In genomic region chr6:120324295-120324927, GRCm38 (mm10) we compare ENCODE assay signal across 10 mouse cellular contexts. TPM values are rescaled to one million over a fixed set of nuclear protein-coding genes. Genes with fewer than 3 reads are reported as not detected.
DNase-seq lines count a peak whose midpoint lies in the region; ATAC-seq and TF ChIP-seq lines count a peak whose summit lies in the region.
"Had no signal": no experiment of that assay in that cellular context is flagged by ENCODE, and none has a peak within 500 bp of the region (broad histone marks: within the 10 kb centered on the region; RNA-seq: fewer than 3 reads in every experiment).

No protein-coding gene starts in this region.

- WGBS in liver, embryonic 12.5 days (ENCODE audit: insufficient replicate concordance), result 29% methylated on average over 6 of the region's 6 CpGs
- 33% methylated on average over 6 of the region's 6 CpGs for WGBS in hindbrain, embryonic 15.5 days

- intact Hi-C loops in left cerebral cortex, postnatal 10 days (cut with DNase I), result loop anchor here (10.0 kb wide), 1 partner anchor 840 kb away; no protein-coding TSS in a partner anchor

- H3K4me2 ChIP-seq in liver, embryonic 12.5 days, result no peak overlapping the region
- H3K4me2 ChIP-seq in hindbrain, embryonic 15.5 days, result no peak overlapping the region

- no peaks in the 10 kb centered on the region for H3K27me3 ChIP-seq in liver, embryonic 12.5 days (replicated peaks)
- H3K27me3 ChIP-seq in hindbrain, embryonic 15.5 days, result no peaks in the 10 kb centered on the region

- no peak overlapping the region for H3K4me3 ChIP-seq in liver, embryonic 12.5 days
- H3K4me3 ChIP-seq in embryonic fibroblast, embryonic 13.5 days (ENCODE audit: insufficient read depth, low read length), result no peak overlapping the region
- H3K4me3 ChIP-seq in hindbrain, embryonic 15.5 days, result no peak overlapping the region

- no peak overlapping the region for H3K27ac ChIP-seq in liver, embryonic 12.5 days
- H3K27ac ChIP-seq in embryonic fibroblast, embryonic 13.5 days (ENCODE audit: insufficient read depth, low read length), result no peak overlapping the region
- H3K27ac ChIP-seq in hindbrain, embryonic 15.5 days (replicated peaks), result no peak overlapping the region

- H3K9ac ChIP-seq in liver, embryonic 12.5 days, result no peak overlapping the region
- no peak overlapping the region for H3K9ac ChIP-seq in hindbrain, embryonic 15.5 days

- peak; percentile 74 for DNase-seq in liver
- DNase-seq in adrenal gland, postnatal 4 days (ENCODE audit: low spot score in 2 of 2), result peak; percentile 11 to 31
- peak; percentile 63 to 69 for DNase-seq in left cerebral cortex, postnatal 10 days (ENCODE audit: extremely low spot score in 1 of 2, low spot score in 2 of 2)
- DNase-seq in naive thymus-derived CD4-positive, alpha-beta T cell, adult 2 months (ENCODE audit: low read depth), result peak; percentile 87
- DNase-seq in telencephalon, adult 2 months (ENCODE audit: low read depth, low spot score), result peak; percentile 67

- no peaks in the 10 kb centered on the region for H3K4me1 ChIP-seq in liver, embryonic 12.5 days
- no peaks in the 10 kb centered on the region for H3K4me1 ChIP-seq in embryonic fibroblast, embryonic 13.5 days (ENCODE audit: control insufficient read depth, insufficient read depth, low read length)
- no peaks in the 10 kb centered on the region for H3K4me1 ChIP-seq in hindbrain, embryonic 15.5 days (replicated peaks)

- no peak for ATAC-seq in liver, embryonic 12.5 days
- ATAC-seq in hindbrain, embryonic 15.5 days (ENCODE audit: low FRiP score, low read depth), result peak; percentile 68; the same call in 1 of the 2 replicates

- peak; percentile 75; the same call in 1 of the 2 replicates for TF ChIP-seq CTCF in embryonic fibroblast, embryonic 13.5 days (IDR thresholded peaks at IDR 0.05; ENCODE audit: borderline replicate concordance, insufficient read depth, low read length)

- peaks cover 43% of the 10 kb centered on the region for H3K36me3 ChIP-seq in liver, embryonic 12.5 days
- H3K36me3 ChIP-seq in hindbrain, embryonic 15.5 days, result 0 out of 2 replicates have a peak, but pooled peaks cover 10% of the 10 kb centered on the region

- TF ChIP-seq POLR2A in embryonic fibroblast, embryonic 13.5 days (IDR thresholded peaks at IDR 0.05; ENCODE audit: low read depth, low read length), result no peak

- H3K9me3 ChIP-seq in liver, embryonic 12.5 days (replicated peaks), result no peaks in the 10 kb centered on the region
- H3K9me3 ChIP-seq in hindbrain, embryonic 15.5 days, result no peaks in the 10 kb centered on the region

RNA-seq across cellular contexts. Expression of gene B4galnt3, which starts 30.1 kb away (rescaled TPM):
- 0.23 and 0.25 TPM in 2 replicates for polyA plus RNA-seq in liver, embryonic 12.5 days (2016; fragmentation: Nextera tagmentation; extraction: Ambion mirVana)
- total RNA-seq in adrenal gland, postnatal 4 days (2021), result 1 to 10 TPM; 6.7 to 8.7 TPM
- polyA plus RNA-seq in embryonic fibroblast, embryonic 13.5 days (2011; ENCODE audit: insufficient read length, low read depth, missing spikeins), result not detected in 2 replicates
- polyA plus RNA-seq in hindbrain, embryonic 15.5 days (2015; fragmentation: Nextera tagmentation; extraction: Ambion mirVana), result 0.22 and 0.25 TPM in 2 replicates
- total RNA-seq in left cerebral cortex, postnatal 10 days (2021), result under 1 TPM; 0.30 to 0.32 TPM

RNA-seq across cellular contexts. Expression of gene D330020A13Rik, which starts 30.2 kb away (rescaled TPM):
- not detected in 2 replicates for polyA plus RNA-seq in liver, embryonic 12.5 days (2016; fragmentation: Nextera tagmentation; extraction: Ambion mirVana)
- total RNA-seq in adrenal gland, postnatal 4 days (2021), result under 1 TPM in 1 of 2 experiments, not detected in 1; 0.48 TPM
- not detected in 2 replicates for polyA plus RNA-seq in embryonic fibroblast, embryonic 13.5 days (2011; ENCODE audit: insufficient read length, low read depth, missing spikeins)
- 0.18 and 0.25 TPM in 2 replicates for polyA plus RNA-seq in hindbrain, embryonic 15.5 days (2015; fragmentation: Nextera tagmentation; extraction: Ambion mirVana)
- not detected for total RNA-seq in left cerebral cortex, postnatal 10 days (2021)
- polyA plus RNA-seq: gonadal fat pad, adult 2 months; stomach, embryonic 14.5 days had no signal

RNA-seq across cellular contexts. Expression of gene Kdm5a, which starts 39.5 kb away (rescaled TPM):
- polyA plus RNA-seq in liver, embryonic 12.5 days (2016; fragmentation: Nextera tagmentation; extraction: Ambion mirVana), result 33.6 and 34.8 TPM in 2 replicates
- total RNA-seq in adrenal gland, postnatal 4 days (2021), result 10 to 100 TPM; 80.0 to 84.2 TPM
- 45.3 and 51.6 TPM in 2 replicates for polyA plus RNA-seq in embryonic fibroblast, embryonic 13.5 days (2011; ENCODE audit: insufficient read length, low read depth, missing spikeins)
- 29.8 and 32.6 TPM in 2 replicates for polyA plus RNA-seq in hindbrain, embryonic 15.5 days (2015; fragmentation: Nextera tagmentation; extraction: Ambion mirVana)
- total RNA-seq in left cerebral cortex, postnatal 10 days (2021), result 10 to 100 TPM; 29.1 to 31.2 TPM

RNA-seq across cellular contexts. Expression of gene Ccdc77, which starts 39.8 kb away (rescaled TPM):
- 20.5 and 21.7 TPM in 2 replicates for polyA plus RNA-seq in liver, embryonic 12.5 days (2016; fragmentation: Nextera tagmentation; extraction: Ambion mirVana)
- 10 to 100 TPM; 11.5 to 13.7 TPM for total RNA-seq in adrenal gland, postnatal 4 days (2021)
- 9.2 and 10.0 TPM in 2 replicates for polyA plus RNA-seq in embryonic fibroblast, embryonic 13.5 days (2011; ENCODE audit: insufficient read length, low read depth, missing spikeins)
- 11.0 and 11.5 TPM in 2 replicates for polyA plus RNA-seq in hindbrain, embryonic 15.5 days (2015; fragmentation: Nextera tagmentation; extraction: Ambion mirVana)
- total RNA-seq in left cerebral cortex, postnatal 10 days (2021), result 1 to 10 TPM; 4.6 to 7.7 TPM

Comparison
In these comparisons a context has a peak if more than half of its experiments do, and no peak if none do; other contexts are left out.
1. DNase-seq: peak in every context shown above with its lines; median percentile 87 in naive thymus-derived CD4-positive, alpha-beta T cell, adult 2 months; 74 in liver; 67 in telencephalon, adult 2 months; 66 in left cerebral cortex, postnatal 10 days; 21 in adrenal gland, postnatal 4 days.